In the genomic region with DNA sequence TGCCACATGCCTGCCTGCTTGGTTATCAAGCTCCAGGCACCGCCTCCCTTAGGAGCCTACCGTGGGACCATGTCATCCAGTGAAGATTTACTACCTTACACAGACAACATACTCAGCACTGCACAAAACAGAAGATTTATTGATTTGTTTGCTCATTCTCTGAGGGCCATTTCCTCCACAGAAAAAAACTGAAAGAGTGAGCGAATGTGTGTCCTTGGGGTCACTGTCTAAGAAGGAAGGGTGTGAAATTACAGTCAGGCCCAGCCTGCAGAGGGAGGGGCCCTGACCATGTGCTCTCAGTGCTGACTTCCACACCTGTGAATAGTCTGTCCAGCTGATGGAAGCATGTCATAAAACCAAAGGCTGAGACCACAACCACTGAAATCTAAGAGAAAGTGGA, we compare ENCODE assay signal across 9 mouse cellular contexts.
DNase-seq lines count a peak whose midpoint lies in the region; ATAC-seq lines count a peak whose summit lies in the region.
"Had no signal": no experiment of that assay in that cellular context is flagged by ENCODE, and none has a peak within 500 bp of the region (broad histone marks: within the 10 kb centered on the region; RNA-seq: fewer than 3 reads in every experiment).

No protein-coding gene starts in this region.

- peak; percentile 39 for DNase-seq in kidney, postnatal 14 days
- no peak for DNase-seq in right cerebral cortex, postnatal 10 days (ENCODE audit: low spot score in 2 of 2)
- no peak for DNase-seq in right cerebral cortex, adult 2 months (ENCODE audit: low spot score in 2 of 2)
- DNase-seq in heart, embryonic 10.5 days (ENCODE audit: low spot score), result no peak
- DNase-seq: gastrocnemius, postnatal 36 days had no signal

- no peaks in the 10 kb centered on the region for H3K9me3 ChIP-seq in midbrain, embryonic 16.5 days (replicated peaks; ENCODE audit: control insufficient read depth, low read length, poor library complexity, severe bottlenecking)
- H3K9me3 ChIP-seq in midbrain, embryonic 13.5 days, result no peaks in the 10 kb centered on the region
- H3K9me3 ChIP-seq in hindbrain, embryonic 13.5 days, result no peaks in the 10 kb centered on the region
- no peaks in the 10 kb centered on the region for H3K9me3 ChIP-seq in stomach, embryonic 16.5 days (replicated peaks; ENCODE audit: control insufficient read depth, low read length)
- no peaks in the 10 kb centered on the region for H3K9me3 ChIP-seq in heart, embryonic 10.5 days

- 0 out of 2 replicates have a peak, but pooled peaks cover 7% of the 10 kb centered on the region for H3K36me3 ChIP-seq in midbrain, embryonic 16.5 days (ENCODE audit: control insufficient read depth, insufficient read depth, low read length)
- H3K36me3 ChIP-seq in midbrain, embryonic 13.5 days, result peaks cover 48% of the 10 kb centered on the region
- H3K36me3 ChIP-seq in hindbrain, embryonic 13.5 days, result peaks cover 38% of the 10 kb centered on the region
- no peaks in the 10 kb centered on the region for H3K36me3 ChIP-seq in stomach, embryonic 16.5 days (ENCODE audit: control insufficient read depth, insufficient read depth, low read length)
- no peaks in the 10 kb centered on the region for H3K36me3 ChIP-seq in heart, embryonic 10.5 days

- 93% methylated on average over 3 of the region's 3 CpGs for WGBS in midbrain, embryonic 16.5 days
- WGBS in midbrain, embryonic 13.5 days, result 88% methylated on average over 3 of the region's 3 CpGs
- 53% methylated on average over 3 of the region's 3 CpGs for WGBS in hindbrain, embryonic 13.5 days
- 18% methylated on average over 3 of the region's 3 CpGs for WGBS in stomach, embryonic 16.5 days
- whole genome bisulfite sequencing in heart, embryonic 10.5 days, result 73% methylated on average over 3 of the region's 3 CpGs

- H3K27me3 ChIP-seq in midbrain, embryonic 16.5 days (ENCODE audit: control insufficient read depth, insufficient read depth, low read depth, low read length), result no peaks in the 10 kb centered on the region
- H3K27me3 ChIP-seq in midbrain, embryonic 13.5 days, result no peaks in the 10 kb centered on the region
- H3K27me3 ChIP-seq in hindbrain, embryonic 13.5 days, result no peaks in the 10 kb centered on the region
- H3K27me3 ChIP-seq in stomach, embryonic 16.5 days (ENCODE audit: control insufficient read depth, insufficient read depth, low read length), result no peaks in the 10 kb centered on the region
- no peaks in the 10 kb centered on the region for H3K27me3 ChIP-seq in heart, embryonic 10.5 days (ENCODE audit: insufficient read depth, poor library complexity, severe bottlenecking)

- H3K4me1 ChIP-seq in midbrain, embryonic 16.5 days (ENCODE audit: control insufficient read depth, insufficient read depth, low read length), result no peaks in the 10 kb centered on the region
- H3K4me1 ChIP-seq in midbrain, embryonic 13.5 days (replicated peaks), result no peaks in the 10 kb centered on the region
- no peaks in the 10 kb centered on the region for H3K4me1 ChIP-seq in hindbrain, embryonic 13.5 days (replicated peaks)
- no peaks in the 10 kb centered on the region for H3K4me1 ChIP-seq in stomach, embryonic 16.5 days (ENCODE audit: control insufficient read depth, insufficient read depth, low read length)
- 0 out of 2 replicates have a peak, but pooled peaks cover 5% of the 10 kb centered on the region for H3K4me1 ChIP-seq in heart, embryonic 10.5 days

- H3K4me3 ChIP-seq in midbrain, embryonic 16.5 days (ENCODE audit: low read depth, low read length), result no peak overlapping the region
- H3K4me3 ChIP-seq in midbrain, embryonic 13.5 days (replicated peaks), result no peak overlapping the region
- H3K4me3 ChIP-seq in hindbrain, embryonic 13.5 days, result no peak overlapping the region
- H3K4me3 ChIP-seq in stomach, embryonic 16.5 days (replicated peaks; ENCODE audit: low read length), result no peak overlapping the region
- H3K4me3 ChIP-seq in heart, embryonic 10.5 days, result no peak overlapping the region

- no peak overlapping the region for H3K27ac ChIP-seq in midbrain, embryonic 16.5 days (ENCODE audit: low read length)
- no peak overlapping the region for H3K27ac ChIP-seq in midbrain, embryonic 13.5 days
- peak overlapping the region; percentile 35; the same call in 1 of the 2 replicates for H3K27ac ChIP-seq in hindbrain, embryonic 13.5 days
- H3K27ac ChIP-seq in stomach, embryonic 16.5 days (ENCODE audit: low read length), result no peak overlapping the region
- H3K27ac ChIP-seq in heart, embryonic 10.5 days, result no peak overlapping the region

- 0 out of 2 replicates have a peak, but pooled peaks have one; percentile 25 for ATAC-seq in midbrain, embryonic 16.5 days
- ATAC-seq in midbrain, embryonic 13.5 days, result no peak
- ATAC-seq in hindbrain, embryonic 13.5 days (ENCODE audit: low FRiP score), result peak; percentile 65; the same call in 1 of the 2 replicates
- ATAC-seq in stomach, embryonic 16.5 days (ENCODE audit: insufficient read depth, low FRiP score), result peak; percentile 68; the same call in 1 of the 2 replicates

- H3K9ac ChIP-seq in midbrain, embryonic 16.5 days (ENCODE audit: low read depth, low read length), result no peak overlapping the region
- H3K9ac ChIP-seq in midbrain, embryonic 13.5 days (replicated peaks), result no peak overlapping the region
- H3K9ac ChIP-seq in hindbrain, embryonic 13.5 days, result no peak overlapping the region
- no peak overlapping the region for H3K9ac ChIP-seq in stomach, embryonic 16.5 days (ENCODE audit: low read length)

- no peak overlapping the region for H3K4me2 ChIP-seq in midbrain, embryonic 16.5 days (ENCODE audit: low read length)
- H3K4me2 ChIP-seq in midbrain, embryonic 13.5 days (replicated peaks), result no peak overlapping the region
- H3K4me2 ChIP-seq in hindbrain, embryonic 13.5 days, result no peak overlapping the region
- H3K4me2 ChIP-seq in stomach, embryonic 16.5 days (ENCODE audit: low read depth, low read length), result no peak overlapping the region
